In the genomic region with DNA sequence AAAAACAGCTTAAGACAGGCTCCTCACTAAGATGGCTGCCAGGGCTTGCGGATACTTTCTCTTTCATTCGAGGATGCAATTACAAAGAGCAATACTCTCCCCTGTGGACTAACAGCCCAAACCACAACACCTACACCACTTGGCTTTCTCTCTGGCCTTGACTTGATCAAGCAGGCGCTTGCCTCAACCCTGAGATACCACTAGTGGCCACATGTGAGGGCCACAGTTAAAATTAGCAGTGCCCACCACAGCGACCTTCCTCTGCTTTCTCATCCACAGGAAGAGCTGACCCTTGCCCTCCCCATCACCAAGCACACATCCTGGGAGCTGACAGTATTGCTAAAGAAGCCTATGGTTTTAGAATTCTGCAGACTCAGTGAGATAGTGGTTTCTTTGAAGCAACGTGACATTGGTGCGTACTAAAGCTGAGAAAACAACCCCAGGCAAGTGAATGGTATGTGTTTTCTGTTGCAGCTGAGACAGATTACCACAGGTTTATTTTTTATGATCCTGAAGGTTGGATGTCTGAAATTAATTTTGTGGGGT, we compare ENCODE assay signal across 16 mouse cellular contexts.
"Had no signal": no experiment of that assay in that cellular context is flagged by ENCODE, and none has a peak within 500 bp of the region (broad histone marks: within the 10 kb centered on the region; RNA-seq: fewer than 3 reads in every experiment).

No protein-coding gene starts in this region.

- H3K9ac ChIP-seq: kidney, embryonic 15.5 days; liver, embryonic 15.5 days; lung, embryonic 14.5 days; midbrain, embryonic 13.5 days; neural tube, embryonic 15.5 days; stomach, embryonic 15.5 days had no signal

- H3K4me2 ChIP-seq: kidney, embryonic 15.5 days; liver, embryonic 11.5 days; liver, embryonic 15.5 days; lung, embryonic 14.5 days; midbrain, embryonic 13.5 days; neural tube, embryonic 15.5 days; stomach, embryonic 15.5 days had no signal

- H3K27ac ChIP-seq: kidney, embryonic 15.5 days; left cerebral cortex, adult 2 months; limb, embryonic 10.5 days; liver, embryonic 15.5 days; macrophage; midbrain, embryonic 13.5 days; neural tube, embryonic 15.5 days; stomach, embryonic 15.5 days had no signal

- H3K27me3 ChIP-seq: kidney, embryonic 15.5 days; liver, embryonic 15.5 days; midbrain, embryonic 13.5 days; neural tube, embryonic 15.5 days; stomach, embryonic 15.5 days had no signal

- H3K4me3 ChIP-seq: kidney, embryonic 15.5 days; left cerebral cortex, adult 2 months; limb, embryonic 10.5 days; liver, embryonic 15.5 days; midbrain, embryonic 13.5 days; neural tube, embryonic 15.5 days; stomach, embryonic 15.5 days had no signal

- H3K36me3 ChIP-seq: kidney, embryonic 15.5 days; limb, embryonic 10.5 days; liver, embryonic 15.5 days; midbrain, embryonic 13.5 days; neural tube, embryonic 15.5 days; stomach, embryonic 15.5 days had no signal

- DNase-seq: kidney, postnatal 25 days; lung, embryonic 14.5 days; lung, postnatal 14 days; retina, postnatal 1 day; right cerebral cortex, postnatal 14 days; thymus, adult 2 months; thymus, postnatal 25 days had no signal

- H3K9me3 ChIP-seq: kidney, embryonic 15.5 days; limb, embryonic 10.5 days; liver, embryonic 15.5 days; midbrain, embryonic 13.5 days; neural tube, embryonic 15.5 days; stomach, embryonic 15.5 days had no signal

- H3K4me1 ChIP-seq: kidney, embryonic 15.5 days; liver, embryonic 15.5 days; midbrain, embryonic 13.5 days; neural tube, embryonic 15.5 days; stomach, embryonic 15.5 days had no signal

- ATAC-seq: midbrain, embryonic 13.5 days had no signal
